Mouse (Mus musculus): ENCODE measurements around the gene Ephb1.

DNA sequence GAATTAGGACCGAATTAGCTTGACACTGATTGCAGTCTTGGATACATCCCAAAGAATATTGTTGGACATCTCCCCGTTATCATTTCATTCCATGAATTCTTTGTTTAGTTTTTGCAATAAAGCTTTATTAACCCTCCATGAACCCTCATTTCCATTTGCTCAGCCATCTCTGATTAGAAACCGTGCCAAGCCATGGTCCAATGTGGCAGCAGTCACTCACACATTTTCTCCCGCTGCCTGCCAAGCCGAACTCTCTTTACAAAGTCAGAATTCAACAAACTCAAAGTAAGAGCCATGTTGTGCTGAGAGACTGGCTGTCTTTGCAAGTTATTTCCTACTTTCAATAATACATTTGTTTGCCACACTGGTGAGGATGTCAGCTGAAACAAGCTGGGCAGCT lies 84.0 kb downstream of the Ephb1 start:
- TF ChIP-seq CTCF (IDR thresholded peaks at IDR 0.05; ENCODE audit: borderline replicate concordance, insufficient read depth, low read depth, low read length) = no peak
- no peak for TF ChIP-seq POLR2A (IDR thresholded peaks at IDR 0.05; ENCODE audit: borderline replicate concordance, insufficient read depth, low read length)

Measured in cerebellum, adult 2 months (tissue).